Mouse (Mus musculus) left cerebral cortex, postnatal 4 days (tissue): ENCODE measurements around the gene Efna1. TPM values are rescaled to one million over a fixed set of nuclear protein-coding genes. Genes with fewer than 3 reads are reported as not detected.

Experiments
- DNase-seq: peaks from one replicate; pipeline ENCODE4 v3.0.0-alpha.2; 2022
- intact Hi-C: fragments of 180-260 bp; cut with DNase I; formaldehyde crosslinking; loops from one replicate; pipeline ENCODE4 v1.15.1; 2025
- total RNA-seq, 2 experiments: library from RNA; stranded (reverse); gene quantifications; 2 replicates each; pipeline ENCODE4 v1.2.3; 2021

Gene Efna1
- total RNA-seq, 2 experiments from 2014 or later: 5.0 to 6.4 TPM

DNA sequence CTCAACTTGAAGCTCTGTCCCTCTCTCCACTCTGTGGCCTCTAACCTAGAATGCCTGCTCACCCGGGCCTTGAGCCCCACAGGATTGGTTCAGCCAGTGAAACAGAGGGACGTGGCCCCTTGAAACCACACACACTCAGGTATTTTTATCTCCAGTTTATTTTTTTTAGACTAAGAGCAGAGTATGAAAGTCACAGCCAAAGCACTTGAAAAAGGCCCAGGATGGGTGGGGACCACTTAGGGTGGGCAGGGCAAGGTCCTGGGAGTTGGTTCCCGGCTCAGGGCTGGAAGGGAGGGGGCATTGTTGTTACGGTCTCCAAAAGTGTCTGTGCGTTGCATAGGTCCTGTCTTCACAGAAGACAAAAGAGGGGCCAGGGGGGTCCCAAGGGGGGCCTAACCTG, 33.4 kb upstream of the Efna1 start:
- DNase-seq: no peak
- intact Hi-C loops: no loop called here

DNA sequence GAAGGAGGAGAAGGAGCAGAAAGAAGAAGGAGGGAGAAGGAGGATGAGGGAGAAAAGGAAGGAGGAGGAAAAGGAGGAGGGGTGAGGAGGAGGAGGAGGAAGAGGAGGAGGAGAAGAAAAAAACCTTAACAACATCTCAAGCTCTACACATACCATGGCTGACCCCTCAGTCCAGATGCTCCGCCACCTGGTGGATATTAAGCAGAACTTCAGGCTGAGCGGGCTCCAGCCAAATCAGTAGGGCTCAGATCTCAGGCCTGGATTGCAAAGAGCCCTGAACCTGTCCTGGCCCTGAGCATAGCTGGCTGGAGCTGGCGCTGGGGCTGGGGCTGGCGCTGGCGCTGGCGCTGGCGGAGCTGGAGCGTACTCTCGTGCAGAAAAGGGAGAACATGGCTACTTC, 27.1 kb upstream of the Efna1 start:
- peak; percentile 58 for DNase-seq
- intact Hi-C loops: no loop called here

DNA sequence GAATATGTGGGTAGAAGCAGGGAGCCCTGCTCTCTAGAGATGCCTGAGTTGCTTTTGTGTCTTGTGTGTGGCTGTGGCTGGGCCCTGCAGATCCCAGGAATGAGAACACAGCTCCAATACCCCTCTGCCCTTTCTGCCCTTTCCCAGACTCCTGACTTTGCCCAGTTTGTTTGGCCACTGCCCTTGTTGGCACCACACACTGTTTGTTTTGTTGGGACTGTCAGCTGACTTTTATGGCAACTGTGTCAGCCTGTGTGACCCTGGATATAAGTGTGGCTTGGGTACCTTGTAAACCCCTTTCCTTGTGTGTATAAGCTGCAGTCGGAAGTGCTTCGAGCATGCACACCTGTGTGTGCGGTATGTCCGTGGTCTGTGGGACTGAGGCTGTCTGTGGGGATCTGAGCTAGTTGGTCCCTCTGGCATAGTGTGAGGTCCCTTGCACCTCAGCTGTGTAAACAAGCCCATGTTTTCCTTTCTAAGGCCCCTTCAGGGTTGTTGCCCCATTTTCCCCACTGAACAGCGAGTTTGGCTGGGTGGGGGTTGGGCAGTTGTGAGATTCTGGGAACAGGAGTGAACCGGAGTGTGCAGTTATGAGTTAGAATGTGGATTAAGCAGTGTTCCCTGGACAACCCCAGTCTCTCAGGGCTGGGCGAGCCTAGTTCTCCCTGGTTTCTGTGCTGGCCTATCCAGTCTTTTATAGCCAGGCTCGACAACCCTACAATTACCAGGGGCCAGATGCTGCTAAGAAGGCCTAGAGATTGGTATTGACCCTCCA, 24.8 kb upstream of the Efna1 start:
- DNase-seq: no peak
- intact Hi-C loops: no loop called here

DNA sequence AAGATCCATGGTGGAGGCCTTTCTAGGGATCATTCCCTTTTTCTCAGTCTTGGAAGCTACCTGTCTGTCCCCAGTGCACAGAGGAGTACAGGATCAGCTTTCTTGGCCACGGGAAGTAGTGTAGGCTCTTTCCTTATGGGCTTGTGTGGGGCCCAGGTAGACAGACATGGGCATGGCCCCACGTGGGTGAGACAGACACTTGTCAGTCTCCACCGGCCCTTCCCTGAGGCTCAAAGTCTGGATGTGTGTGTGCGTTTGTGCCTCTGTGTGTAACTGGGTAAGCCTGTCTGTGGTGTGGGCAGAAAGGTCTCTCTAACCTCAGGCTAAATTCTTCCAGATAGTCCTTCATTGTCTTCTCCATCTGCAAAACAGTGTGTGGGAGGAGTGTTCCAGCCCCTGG, 24.2 kb upstream of the Efna1 start:
- no peak for DNase-seq
- intact Hi-C loops: no loop called here

DNA sequence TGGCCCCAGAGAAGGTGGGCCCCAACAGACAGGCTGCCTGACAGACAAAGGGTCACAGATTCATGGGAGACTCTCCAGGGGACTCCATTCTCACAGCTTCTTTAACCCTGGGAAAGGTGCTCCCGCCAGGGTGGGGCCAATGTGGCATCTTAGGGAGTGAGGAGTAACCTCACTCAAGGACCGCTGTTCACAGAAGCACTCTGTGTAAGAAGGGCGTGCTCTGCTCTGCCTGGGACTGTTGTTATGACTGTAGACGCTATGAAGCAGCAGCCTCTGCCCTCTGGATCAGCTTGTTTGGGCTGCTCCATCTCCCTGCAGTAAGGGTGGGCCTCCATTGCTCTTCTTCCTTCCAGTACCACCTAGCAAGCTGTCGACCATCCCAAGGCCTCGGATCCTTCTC, 23.5 kb upstream of the Efna1 start:
- no peak for DNase-seq
- intact Hi-C loops: no loop called here

DNA sequence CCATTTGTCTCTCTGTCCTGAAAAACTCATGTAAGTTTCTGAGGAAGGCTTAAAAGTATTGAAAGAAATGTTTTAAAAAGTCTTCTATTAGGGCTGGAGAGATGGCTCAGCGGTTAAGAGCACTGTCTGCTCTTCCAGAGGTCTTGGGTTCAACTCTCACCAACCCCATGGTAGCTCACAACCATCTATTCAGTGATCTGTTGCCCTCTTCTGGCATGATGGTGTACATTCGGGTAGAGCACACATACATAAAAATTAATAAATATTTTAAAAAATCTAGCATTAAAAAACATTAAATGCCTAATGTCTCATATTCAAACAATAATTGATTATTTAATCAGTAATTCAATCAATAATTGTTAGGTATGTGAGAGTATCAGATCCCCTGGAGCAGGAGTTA, 19.6 kb upstream of the Efna1 start:
- intact Hi-C loops: no loop called here
- DNase-seq: no peak

DNA sequence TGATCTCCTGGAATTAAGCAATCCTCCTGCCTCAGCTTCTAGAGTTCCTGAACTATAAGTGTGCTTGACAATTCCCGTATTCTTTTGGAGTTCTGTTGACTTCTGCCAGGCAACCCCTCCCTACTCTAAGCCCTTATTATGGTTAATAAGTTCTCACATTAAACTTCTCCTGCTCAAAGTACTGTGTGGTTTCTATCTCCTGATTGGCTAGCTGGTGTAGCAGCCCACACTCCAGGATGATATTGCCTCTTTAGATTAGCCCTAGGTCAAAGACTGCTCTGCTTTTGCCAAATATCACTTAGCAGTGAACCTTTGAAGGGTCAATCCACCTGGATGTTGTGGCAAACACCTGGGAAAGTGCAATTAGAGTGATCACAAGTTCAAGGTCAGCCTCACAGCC, 19.1 kb upstream of the Efna1 start:
- DNase-seq: no peak
- intact Hi-C loops: no loop called here

DNA sequence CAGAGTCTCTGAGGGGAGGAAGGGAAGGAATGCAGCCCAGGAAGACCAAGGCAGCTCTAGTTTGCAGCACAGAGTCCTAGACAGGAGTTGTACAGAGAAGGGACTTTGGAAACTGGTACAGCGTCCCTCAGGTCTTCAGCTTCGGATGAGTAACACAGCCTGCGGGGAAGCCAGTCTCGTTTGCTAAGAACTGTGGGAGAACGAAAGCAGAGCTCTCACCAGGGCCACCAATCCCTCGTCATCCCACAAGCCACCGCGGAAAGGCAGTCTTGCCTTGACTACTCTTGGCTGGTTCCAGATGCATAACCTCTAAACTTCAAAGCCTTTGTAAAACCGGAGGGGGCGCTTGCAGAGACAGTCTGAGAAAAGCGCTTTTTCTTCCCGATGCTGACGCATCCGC, 18.6 kb upstream of the Efna1 start:
- intact Hi-C loops: no loop called here
- no peak for DNase-seq

DNA sequence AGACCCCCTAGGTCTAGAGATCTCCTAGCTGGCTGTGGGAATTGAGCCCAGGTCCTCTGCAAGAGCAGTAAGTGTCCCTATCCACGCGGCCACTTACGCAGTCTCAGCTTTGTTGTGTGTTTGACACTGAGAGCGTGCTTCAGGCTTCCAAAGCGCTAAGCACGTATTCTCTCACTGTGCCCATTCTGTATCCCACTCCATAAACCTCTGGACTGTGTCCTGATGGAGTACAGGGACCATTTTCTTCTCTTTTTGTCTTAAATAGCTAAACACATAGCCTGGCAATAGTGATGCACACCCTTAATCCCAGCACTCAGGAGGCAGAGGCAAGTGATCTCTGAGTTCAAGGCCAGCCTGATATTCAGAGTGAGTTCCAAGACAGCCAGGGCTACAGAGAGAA, 18.0 kb upstream of the Efna1 start:
- intact Hi-C loops: no loop called here
- DNase-seq: no peak

DNA sequence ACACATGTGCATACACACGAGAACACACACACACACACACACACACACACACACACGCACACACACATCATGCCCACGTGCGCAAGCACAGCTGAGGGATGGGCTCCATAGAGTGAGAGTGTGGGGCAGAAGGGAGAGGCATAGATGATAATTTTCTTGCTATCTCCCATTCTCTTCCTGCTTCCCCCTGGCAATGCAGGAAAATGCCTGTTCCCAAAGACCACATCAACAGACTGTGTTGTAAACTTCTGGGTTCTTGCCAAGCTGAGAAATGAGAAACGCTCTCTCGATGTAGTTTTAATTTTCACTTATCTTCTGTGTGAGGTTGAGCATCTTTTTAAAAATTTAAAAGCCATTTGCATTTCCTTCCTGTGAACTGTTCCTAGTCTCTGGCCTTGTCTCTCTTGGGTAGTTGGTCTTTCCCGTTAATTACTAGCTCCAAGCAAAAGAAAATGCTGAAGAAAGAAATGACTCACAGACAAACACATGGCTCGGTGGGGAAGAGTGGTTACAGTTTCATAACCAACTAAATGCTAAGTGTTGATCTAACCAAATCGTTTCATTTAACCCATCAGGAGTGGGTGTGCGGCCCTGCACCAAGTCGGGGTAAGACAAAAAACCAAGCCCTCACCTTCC, 15.9 kb upstream of the Efna1 start:
- no peak for DNase-seq
- intact Hi-C loops: no loop called here

DNA sequence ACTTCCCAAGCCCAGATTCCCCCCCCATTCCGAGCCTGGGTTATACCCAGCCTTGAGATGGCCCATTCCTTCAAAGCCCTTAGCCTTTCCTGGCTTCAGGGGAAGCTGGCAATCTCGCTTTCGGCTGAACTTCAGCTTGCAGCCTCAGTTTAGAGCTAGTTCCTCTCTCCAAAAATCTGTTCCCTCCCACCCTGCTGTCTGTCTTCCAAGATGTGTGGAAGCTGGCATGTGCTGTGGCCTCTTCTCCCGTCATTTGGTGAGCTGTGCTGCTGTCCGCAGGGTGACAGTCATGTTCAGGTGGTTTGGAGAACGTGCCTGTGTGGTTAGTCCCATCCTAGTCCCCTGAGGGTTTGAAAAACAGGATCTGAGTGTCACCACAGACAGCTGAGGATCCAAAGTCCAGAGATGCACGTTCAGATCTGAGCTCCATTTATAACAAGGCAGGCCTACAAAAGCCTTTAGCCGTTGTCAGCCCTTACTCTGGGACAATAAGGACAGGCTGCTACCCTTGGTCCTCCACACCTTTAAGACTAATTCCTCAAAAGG, 14.8 kb upstream of the Efna1 start:
- no peak for DNase-seq
- intact Hi-C loops: no loop called here

DNA sequence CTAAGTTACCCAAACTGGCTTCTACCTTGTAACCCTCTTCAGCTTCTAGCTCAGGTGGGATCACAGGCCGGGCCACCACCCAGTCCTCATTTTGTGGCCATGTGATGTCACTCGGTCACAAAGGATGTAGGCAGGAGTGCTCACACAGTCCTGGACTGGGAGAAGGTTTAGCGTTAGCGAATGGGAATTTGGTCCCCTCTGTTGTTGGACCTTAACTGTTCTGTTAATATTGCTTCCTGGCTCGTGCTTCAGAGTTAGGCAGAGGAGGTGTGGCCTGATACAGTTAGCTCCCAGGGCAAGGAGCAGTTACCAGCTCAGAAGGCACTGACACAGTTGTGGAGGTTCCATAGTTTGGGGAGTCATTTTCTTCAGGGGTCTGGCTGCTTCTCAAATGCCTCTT, 13.3 kb upstream of the Efna1 start:
- intact Hi-C loops: no loop called here
- DNase-seq: no peak

DNA sequence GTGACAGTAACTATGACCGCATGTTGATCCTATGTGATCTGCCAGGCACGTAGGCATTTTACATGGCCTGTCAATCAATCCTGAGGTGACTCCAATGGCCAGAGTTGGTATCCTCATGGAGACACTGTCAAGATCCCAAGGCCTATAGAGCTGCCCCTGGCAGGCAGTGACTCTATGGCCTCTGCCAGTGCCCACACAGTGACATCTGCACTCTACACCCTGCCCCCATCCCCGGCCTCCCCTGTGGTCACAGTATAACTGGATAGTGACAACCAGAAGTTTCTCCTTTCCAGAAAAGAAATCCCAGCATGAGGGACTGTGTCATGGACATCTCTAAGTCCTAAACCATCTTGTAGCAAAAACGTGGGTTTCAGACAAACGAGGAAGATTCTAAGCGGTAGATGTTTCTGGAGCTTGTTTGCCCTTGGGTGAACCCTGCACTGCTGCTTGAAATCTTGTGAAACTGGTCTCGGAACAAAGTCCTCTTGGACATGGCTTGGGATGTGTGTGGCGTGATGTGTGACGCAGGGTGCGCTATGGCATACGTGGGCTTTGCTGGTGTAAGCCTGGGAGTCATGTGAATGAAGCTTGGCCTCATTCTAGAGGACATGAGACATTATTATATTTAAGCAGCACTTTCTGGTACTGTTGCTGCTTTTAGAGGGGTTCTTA, 12.4 kb upstream of the Efna1 start:
- intact Hi-C loops: no loop called here
- no peak for DNase-seq

DNA sequence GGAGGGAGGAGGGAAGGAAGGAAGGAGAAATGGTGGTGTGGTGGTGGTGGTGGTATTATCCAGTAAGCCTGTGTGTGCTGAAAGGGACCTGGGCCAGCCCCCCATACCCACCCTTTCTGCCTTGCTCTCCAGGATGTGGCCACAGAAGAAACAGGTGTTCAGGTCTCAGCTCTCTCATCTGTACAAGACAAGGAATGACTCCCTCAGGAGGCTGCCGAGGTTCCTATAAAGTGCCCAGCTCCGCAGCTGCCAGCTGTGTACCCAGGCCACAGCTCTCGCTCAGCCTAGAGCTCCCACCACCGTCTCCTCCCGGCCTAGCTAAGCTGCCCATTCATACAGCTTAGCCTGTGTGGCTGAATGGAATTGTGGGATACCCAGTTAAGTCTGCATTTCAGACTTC, 11.4 kb upstream of the Efna1 start:
- no peak for DNase-seq
- intact Hi-C loops: no loop called here

DNA sequence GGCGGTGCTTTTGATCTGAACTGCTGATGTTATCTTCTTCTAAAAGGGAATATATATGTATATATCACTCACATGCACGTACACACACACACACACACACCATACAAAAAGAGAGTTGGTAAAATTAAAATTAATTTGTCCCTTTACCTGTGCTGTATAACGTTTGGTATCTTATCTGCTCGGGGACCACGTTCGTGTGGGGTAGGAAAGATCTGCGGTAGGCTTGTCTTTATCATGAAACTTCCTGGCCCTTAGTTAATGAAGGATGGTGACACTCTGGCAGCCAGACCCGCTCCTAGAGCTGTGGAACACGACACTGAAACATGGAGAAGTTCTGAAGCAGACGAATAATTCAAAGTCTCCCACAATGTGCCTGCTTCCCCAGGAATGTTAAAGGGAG, 10.9 kb upstream of the Efna1 start:
- DNase-seq: no peak
- intact Hi-C loops: no loop called here

DNA sequence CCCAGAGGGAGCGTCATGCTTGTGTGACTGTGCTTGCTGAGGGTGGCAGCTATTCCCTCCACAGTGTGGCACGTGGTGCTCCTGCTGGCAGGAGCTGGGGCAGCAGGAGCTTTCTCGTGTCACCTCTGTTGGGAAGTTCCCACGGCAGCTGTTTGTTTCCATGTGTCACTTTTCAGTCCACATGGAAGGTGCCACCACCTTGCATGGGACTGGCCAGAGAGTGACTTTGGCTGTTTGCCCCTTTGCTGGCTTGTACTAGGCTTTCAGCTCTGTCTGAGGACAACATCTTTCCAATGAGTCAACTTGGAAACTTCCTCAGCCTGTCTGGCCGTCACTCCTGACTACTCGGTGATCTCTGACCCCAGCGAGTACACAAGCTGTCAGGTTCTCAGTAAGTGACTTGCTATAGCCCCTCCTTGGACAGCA, 7.6 kb upstream of the Efna1 start:
- no peak for DNase-seq
- intact Hi-C loops: no loop called here

DNA sequence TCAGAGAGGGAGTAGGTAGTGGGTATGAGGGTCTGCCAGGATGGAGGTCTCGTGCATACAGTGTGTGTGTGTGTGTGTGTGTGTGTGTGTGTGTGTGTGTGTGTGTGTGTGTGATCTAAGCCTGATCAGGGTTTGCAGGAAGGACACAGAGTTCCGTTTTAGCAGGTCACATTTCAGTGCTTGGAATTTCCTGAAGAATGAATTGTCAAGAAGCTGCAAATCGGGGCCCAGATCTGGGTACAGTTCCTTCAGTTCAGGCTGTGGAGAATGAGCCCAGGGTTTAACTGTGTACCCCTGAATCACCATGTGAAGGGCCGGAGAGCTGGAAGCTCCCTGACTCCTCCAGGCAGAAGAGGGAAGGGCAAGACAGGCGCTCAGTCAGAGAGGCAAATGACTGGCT, 6.3 kb upstream of the Efna1 start:
- intact Hi-C loops: no loop called here
- no peak for DNase-seq

DNA sequence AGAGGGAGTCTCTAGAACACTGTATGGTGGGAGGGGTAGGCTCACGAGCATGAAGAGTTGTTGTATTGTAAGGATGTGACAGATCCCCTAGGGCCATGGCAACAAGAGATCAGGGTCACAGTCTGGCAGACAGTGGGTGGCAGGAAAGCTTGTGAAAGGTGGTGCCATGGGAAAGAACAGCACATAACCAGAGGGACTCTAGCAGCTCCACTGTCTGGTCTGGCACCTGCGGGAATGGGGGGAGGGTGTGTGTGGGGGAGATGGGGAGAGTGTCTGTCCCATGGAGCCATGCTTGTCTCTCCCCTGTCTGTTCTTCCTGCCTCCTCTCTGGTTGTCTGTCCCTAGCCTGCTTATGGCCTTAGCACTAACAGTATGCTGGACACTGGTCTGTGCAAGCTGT, 4.6 kb upstream of the Efna1 start:
- intact Hi-C loops: no loop called here
- DNase-seq: no peak

DNA sequence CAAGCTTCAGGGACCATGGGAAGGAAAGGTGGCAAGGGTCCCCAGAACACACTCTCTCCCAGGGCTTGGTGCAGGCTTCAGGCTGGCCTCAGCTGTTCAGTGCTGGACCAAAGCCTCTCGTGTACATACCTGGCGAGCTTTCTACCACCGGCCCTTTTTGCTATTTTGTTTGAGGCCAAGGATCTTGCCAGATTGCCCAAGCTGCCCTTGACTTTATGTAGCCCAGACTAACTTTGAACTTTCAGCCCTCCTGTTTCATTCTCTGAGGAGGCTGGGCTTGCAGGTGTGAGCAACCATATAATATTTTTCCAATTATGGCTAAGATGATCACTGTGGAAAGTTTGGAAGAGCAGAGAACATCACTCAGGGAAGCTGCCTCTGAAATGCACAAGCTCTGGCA, 3.3 kb upstream of the Efna1 start:
- intact Hi-C loops: loop anchor here (5.0 kb wide), 1 partner anchor 37 kb away; the partner anchor contains the start of genes Krtcap2 and Trim46
- no peak for DNase-seq

DNA sequence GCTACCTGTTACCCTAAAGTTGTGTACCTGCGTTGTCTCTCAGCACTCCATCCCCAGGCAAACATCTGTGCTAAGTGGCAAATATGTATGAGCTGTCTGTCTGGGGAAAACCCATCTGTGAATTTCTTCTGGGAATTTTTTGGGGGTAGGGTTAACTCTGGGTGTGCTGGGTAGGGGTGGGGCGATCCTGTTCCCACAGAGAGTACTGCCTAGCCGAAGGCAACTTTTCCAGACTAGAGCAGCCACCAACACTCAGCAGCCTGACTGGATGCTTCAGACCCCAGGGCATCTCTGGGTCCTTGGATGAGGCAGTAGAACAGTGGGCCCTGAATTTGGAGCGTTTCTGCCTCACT, 1.3 kb upstream of the Efna1 start:
- intact Hi-C loops: loop anchor here (5.0 kb wide), 1 partner anchor 35 kb away; the partner anchor contains the start of genes Krtcap2 and Trim46
- no peak for DNase-seq

DNA sequence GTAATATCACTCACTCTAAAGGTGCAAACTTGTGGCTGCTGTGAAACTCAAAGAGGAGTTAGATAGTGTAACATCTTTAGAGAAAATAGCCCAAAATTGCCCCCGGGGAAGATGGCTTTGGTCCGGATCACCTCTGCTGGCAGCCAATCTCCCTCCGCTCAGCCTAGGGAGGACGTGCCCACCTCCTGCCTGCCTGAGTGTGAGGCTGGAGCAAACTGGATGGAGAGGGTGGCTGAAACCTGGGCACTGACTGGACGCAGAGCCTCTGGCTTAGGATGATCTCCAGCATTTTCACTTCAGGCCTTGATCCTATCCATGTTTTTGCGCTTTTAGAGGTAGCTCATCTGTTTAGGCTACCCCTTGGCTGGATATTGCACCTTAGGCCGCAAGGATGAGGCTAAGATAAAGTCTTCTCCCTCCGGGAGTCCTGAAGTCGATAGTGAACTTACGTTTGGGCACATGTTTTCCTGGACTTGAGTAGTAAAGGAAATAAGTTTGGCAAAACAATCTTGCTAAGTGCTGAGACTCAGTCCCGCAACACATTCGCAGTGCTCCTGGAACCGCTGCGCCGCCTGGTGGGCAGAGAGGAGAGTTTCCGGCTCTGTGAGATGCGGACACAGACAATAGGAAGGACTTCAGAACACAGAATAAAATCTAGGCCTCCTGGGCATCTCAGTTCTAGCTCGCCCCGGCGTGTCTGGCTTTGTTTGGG, 793 bp upstream of the Efna1 start:
- DNase-seq: peak; percentile 86
- intact Hi-C loops: loop anchor here (5.0 kb wide), 1 partner anchor 34 kb away; the partner anchor contains the start of genes Krtcap2 and Trim46
